27 mouse cellular contexts compared by ENCODE assay signal in the genomic region with DNA sequence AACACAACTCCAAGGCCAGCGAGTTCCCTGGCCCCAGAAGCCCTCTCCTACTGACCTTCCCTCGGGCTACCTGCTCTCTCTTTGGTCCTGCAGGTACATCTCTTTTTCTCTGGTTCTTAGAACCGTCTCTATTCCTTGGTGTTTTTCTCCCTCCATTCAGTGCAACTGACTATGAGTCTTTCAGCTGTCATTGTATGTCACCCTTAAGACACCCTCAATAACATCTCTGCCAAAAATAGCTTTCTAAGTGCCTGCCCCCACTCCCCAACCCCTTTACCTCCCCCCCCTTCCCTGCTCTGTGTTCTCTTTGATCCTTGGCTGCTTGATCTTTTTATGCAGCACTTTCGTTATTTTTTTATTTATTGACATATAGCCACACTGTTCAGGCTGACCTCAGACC. TPM values are rescaled to one million over a fixed set of nuclear protein-coding genes. Genes with fewer than 3 reads are reported as not detected.
DNase-seq lines count a peak whose midpoint lies in the region; ATAC-seq and TF ChIP-seq lines count a peak whose summit lies in the region.
"Had no signal": no experiment of that assay in that cellular context is flagged by ENCODE, and none has a peak within 500 bp of the region (broad histone marks: within the 10 kb centered on the region; RNA-seq: fewer than 3 reads in every experiment).

No protein-coding gene starts in this region.

- no peaks in the 10 kb centered on the region for H3K79me3 ChIP-seq in C2C12 (ENCODE audit: low read depth)

- H3K27ac ChIP-seq in forebrain, embryonic 15.5 days (replicated peaks): peak overlapping the region; percentile 42; the same call in 1 of the 2 replicates
- H3K27ac ChIP-seq in forebrain, embryonic 13.5 days: no peak overlapping the region
- H3K27ac ChIP-seq in heart, embryonic 10.5 days: 0 out of 2 replicates have a peak overlapping the region, but pooled peaks have one; percentile 22
- H3K27ac ChIP-seq: embryonic facial prominence, embryonic 15.5 days; forebrain, embryonic 12.5 days; hindbrain, embryonic 10.5 days; hindbrain, embryonic 14.5 days; intestine, embryonic 15.5 days had no signal

- H3K4me1 ChIP-seq in forebrain, embryonic 15.5 days: peaks cover 6% of the 10 kb centered on the region; the same call in 1 of the 2 replicates
- no peaks in the 10 kb centered on the region for H3K4me1 ChIP-seq in forebrain, embryonic 13.5 days
- peaks cover 22% of the 10 kb centered on the region for H3K4me1 ChIP-seq in heart, embryonic 10.5 days
- H3K4me1 ChIP-seq: embryonic facial prominence, embryonic 15.5 days; forebrain, embryonic 12.5 days; intestine, embryonic 15.5 days had no signal

- H3K79me2 ChIP-seq in C2C12 (ENCODE audit: control insufficient read depth, insufficient read depth): no peaks in the 10 kb centered on the region

- no peak; the same call in 1 of the 2 replicates for ATAC-seq in forebrain, embryonic 15.5 days (replicated peaks)
- no peak for ATAC-seq in forebrain, embryonic 13.5 days
- ATAC-seq: intestine, embryonic 15.5 days had no signal

- no peak overlapping the region for H3K9ac ChIP-seq in forebrain, embryonic 15.5 days (replicated peaks)
- no peak overlapping the region for H3K9ac ChIP-seq in forebrain, embryonic 13.5 days
- H3K9ac ChIP-seq: embryonic facial prominence, embryonic 15.5 days; forebrain, embryonic 12.5 days; hindbrain, embryonic 14.5 days; intestine, embryonic 15.5 days had no signal

- no peak for DNase-seq in heart, embryonic 10.5 days (ENCODE audit: low spot score)
- no peak for DNase-seq in heart, adult 18-20 months
- peak; percentile 17 for DNase-seq in naive thymus-derived CD4-positive, alpha-beta T cell, adult 2 months (ENCODE audit: low read depth)
- no peak for DNase-seq in kidney, adult 11 months
- DNase-seq: adrenal gland, adult 8-10 months; adrenal gland, postnatal 36 days; cerebellum, adult 11 months; cerebellum, adult 8-10 months; cerebellum, postnatal 14 days; embryo, embryonic 11 days; gastrocnemius, postnatal 14 days had no signal

- no peaks in the 10 kb centered on the region for H3K9me3 ChIP-seq in forebrain, embryonic 15.5 days
- no peaks in the 10 kb centered on the region for H3K9me3 ChIP-seq in forebrain, embryonic 13.5 days (replicated peaks)
- H3K9me3 ChIP-seq in heart, embryonic 10.5 days: no peaks in the 10 kb centered on the region
- H3K9me3 ChIP-seq: embryonic facial prominence, embryonic 15.5 days; forebrain, embryonic 12.5 days; G1E; hindbrain, embryonic 10.5 days; intestine, embryonic 15.5 days had no signal

- no peak for TF ChIP-seq CTCF in C2C12 (IDR thresholded peaks at IDR 0.05; ENCODE audit: control insufficient read depth, insufficient read depth, insufficient read length)

- H3ac ChIP-seq in C2C12 (ENCODE audit: control insufficient read depth, insufficient read length, low read depth): no peak overlapping the region

- H3K27me3 ChIP-seq in forebrain, embryonic 15.5 days: no peaks in the 10 kb centered on the region
- no peaks in the 10 kb centered on the region for H3K27me3 ChIP-seq in forebrain, embryonic 13.5 days
- H3K27me3 ChIP-seq in heart, embryonic 10.5 days (ENCODE audit: insufficient read depth, poor library complexity, severe bottlenecking): no peaks in the 10 kb centered on the region
- H3K27me3 ChIP-seq in C2C12 (ENCODE audit: control insufficient read depth, insufficient read depth, insufficient read length): no peaks in the 10 kb centered on the region
- H3K27me3 ChIP-seq: embryonic facial prominence, embryonic 15.5 days; forebrain, embryonic 12.5 days; intestine, embryonic 15.5 days had no signal

- WGBS in forebrain, embryonic 15.5 days: 41% methylated on average over 4 of the region's 4 CpGs
- whole genome bisulfite sequencing in forebrain, embryonic 13.5 days: 49% methylated on average over 4 of the region's 4 CpGs
- WGBS in heart, embryonic 10.5 days: 47% methylated on average over 4 of the region's 4 CpGs

- no peak overlapping the region for H3K4me2 ChIP-seq in forebrain, embryonic 15.5 days (replicated peaks)
- H3K4me2 ChIP-seq in forebrain, embryonic 13.5 days: no peak overlapping the region
- H3K4me2 ChIP-seq: embryonic facial prominence, embryonic 15.5 days; forebrain, embryonic 12.5 days; hindbrain, embryonic 14.5 days; intestine, embryonic 15.5 days had no signal

- H3K4me3 ChIP-seq in forebrain, embryonic 15.5 days: no peak overlapping the region
- H3K4me3 ChIP-seq in forebrain, embryonic 13.5 days: no peak overlapping the region
- no peak overlapping the region for H3K4me3 ChIP-seq in heart, embryonic 10.5 days
- H3K4me3 ChIP-seq in C2C12 (ENCODE audit: insufficient read depth, poor library complexity, severe bottlenecking): no peak overlapping the region
- H3K4me3 ChIP-seq: embryonic facial prominence, embryonic 15.5 days; erythroblast, embryonic 14.5 days; forebrain, embryonic 12.5 days; hindbrain, embryonic 10.5 days; intestine, embryonic 15.5 days had no signal

- no peaks in the 10 kb centered on the region for H3K36me3 ChIP-seq in forebrain, embryonic 15.5 days
- H3K36me3 ChIP-seq in forebrain, embryonic 13.5 days (ENCODE audit: poor library complexity, severe bottlenecking): no peaks in the 10 kb centered on the region
- H3K36me3 ChIP-seq in heart, embryonic 10.5 days: no peaks in the 10 kb centered on the region
- no peaks in the 10 kb centered on the region for H3K36me3 ChIP-seq in C2C12 (ENCODE audit: control insufficient read depth, insufficient read depth)
- H3K36me3 ChIP-seq: embryonic facial prominence, embryonic 15.5 days; forebrain, embryonic 12.5 days; G1E; hindbrain, embryonic 10.5 days; intestine, embryonic 15.5 days had no signal

TF ChIP-seq in C2C12, 6 proteins besides CTCF, POLR2A, EP300 and RAD21:
- TF ChIP-seq USF1 (IDR thresholded peaks at IDR 0.05; ENCODE audit: low read depth) (no peak), FOSL1 (IDR thresholded peaks at IDR 0.05; ENCODE audit: insufficient read depth, low read length, poor library complexity, severe bottlenecking) (no peak), MYOD1 (IDR thresholded peaks at IDR 0.05; ENCODE audit: control insufficient read depth, insufficient read length, low read depth) (peak; percentile 46), MYOG (IDR thresholded peaks at IDR 0.05; ENCODE audit: control insufficient read depth, extremely low read depth, insufficient read length) (no peak), CEBPB (IDR thresholded peaks at IDR 0.05; ENCODE audit: low read depth) (no peak), MAX (IDR thresholded peaks at IDR 0.05) (no peak)
TF ChIP-seq in C2C12: peak in this region for 1.

RNA-seq across cellular contexts. Expression of a gene that starts 18.6 kb away (rescaled TPM):
- not detected in 2 replicates for polyA plus RNA-seq in forebrain, embryonic 15.5 days (2015; fragmentation: Nextera tagmentation; extraction: Ambion mirVana)
- polyA plus RNA-seq in forebrain, embryonic 13.5 days (2015; fragmentation: Nextera tagmentation; extraction: Ambion mirVana): not detected in 2 replicates
- polyA plus RNA-seq in heart, embryonic 10.5 days (2016; fragmentation: Nextera tagmentation; extraction: Ambion mirVana): not detected in 2 replicates
- total RNA-seq in heart, adult 18-20 months (2021): not detected
- not detected for polyA plus RNA-seq in C2C12 (2012; fragmentation: generic; extraction: Trizol)
- total RNA-seq: adrenal gland, adult 8-10 months; adrenal gland, postnatal 36 days; common myeloid progenitor, adult 5-6 weeks; gastrocnemius, postnatal 14 days; granulocyte monocyte progenitor cell, adult 5-6 weeks; heart, postnatal 25 days had no signal
- polyA plus RNA-seq: embryonic facial prominence, embryonic 11.5 days; embryonic facial prominence, embryonic 15.5 days; erythroblast, embryonic 14.5 days; forebrain, embryonic 12.5 days; frontal cortex, adult 2 months; G1E; heart, embryonic 16.5 days; hindbrain, embryonic 10.5 days; hindbrain, embryonic 14.5 days; intestine, embryonic 15.5 days had no signal

RNA-seq across cellular contexts. Expression of a gene that starts 52.7 kb away (rescaled TPM):
- 2.0 and 2.4 TPM in 2 replicates for polyA plus RNA-seq in forebrain, embryonic 15.5 days (2015; fragmentation: Nextera tagmentation; extraction: Ambion mirVana)
- polyA plus RNA-seq in forebrain, embryonic 13.5 days (2015; fragmentation: Nextera tagmentation; extraction: Ambion mirVana): 3.7 and 4.3 TPM in 2 replicates
- polyA plus RNA-seq in heart, embryonic 10.5 days (2016; fragmentation: Nextera tagmentation; extraction: Ambion mirVana): 3.9 and 4.5 TPM in 2 replicates
- total RNA-seq in heart, adult 18-20 months (2021): under 1 TPM; 0.87 to 0.89 TPM
- 3.1 TPM for polyA plus RNA-seq in C2C12 (2012; fragmentation: generic; extraction: Trizol)

RNA-seq across cellular contexts. Expression of a gene that starts 53.2 kb away (rescaled TPM):
- polyA plus RNA-seq in forebrain, embryonic 15.5 days (2015; fragmentation: Nextera tagmentation; extraction: Ambion mirVana): 23.3 and 24.2 TPM in 2 replicates
- polyA plus RNA-seq in forebrain, embryonic 13.5 days (2015; fragmentation: Nextera tagmentation; extraction: Ambion mirVana): 14.5 and 16.8 TPM in 2 replicates
- 18.7 and 19.4 TPM in 2 replicates for polyA plus RNA-seq in heart, embryonic 10.5 days (2016; fragmentation: Nextera tagmentation; extraction: Ambion mirVana)
- 10 to 100 TPM; 19.5 TPM for total RNA-seq in heart, adult 18-20 months (2021)
- polyA plus RNA-seq in C2C12 (2012; fragmentation: generic; extraction: Trizol): 10.5 TPM

RNA-seq across cellular contexts. Expression of a gene that starts 57.7 kb away (rescaled TPM):
- 0.10 TPM in 1 of 2 replicates, not detected in the other for polyA plus RNA-seq in forebrain, embryonic 15.5 days (2015; fragmentation: Nextera tagmentation; extraction: Ambion mirVana)
- not detected in 2 replicates for polyA plus RNA-seq in forebrain, embryonic 13.5 days (2015; fragmentation: Nextera tagmentation; extraction: Ambion mirVana)
- polyA plus RNA-seq in heart, embryonic 10.5 days (2016; fragmentation: Nextera tagmentation; extraction: Ambion mirVana): 0.07 and 0.21 TPM in 2 replicates
- 1 to 10 TPM in 1 of 2 experiments, under 1 TPM in 1; 0.52 to 2.5 TPM for total RNA-seq in heart, adult 18-20 months (2021)
- not detected for polyA plus RNA-seq in C2C12 (2012; fragmentation: generic; extraction: Trizol)
- polyA plus RNA-seq: forebrain, embryonic 12.5 days; frontal cortex, adult 2 months; hindbrain, embryonic 10.5 days; hindbrain, embryonic 14.5 days had no signal
